Mouse (Mus musculus) right cerebral cortex, postnatal 14 days (tissue): ENCODE data around the gene Zfp385c.

ENCODE experiments used
- DNase-seq: peaks from one replicate; pipeline ENCODE4 v3.0.0; 2022

Zfp385c gene

GRCm38 (mm10) chr11:100692164-100692616 lies at the start of gene Zfp385c:
TSS of gene Zfp385c (minus strand) at chr11:100692455.
- no peak for DNase-seq

GRCm38 (mm10) chr11:100741348-100741747 lies 49.1 kb upstream of the Zfp385c start:
- DNase-seq: no peak

- DNase-seq: no peak
Observed at GRCm38 (mm10) chr11:100738749-100739148, 46.5 kb upstream of the Zfp385c start.

- peak; percentile 99 for DNase-seq
Observed at GRCm38 (mm10) chr11:100738066-100738604, 45.9 kb upstream of the Zfp385c start, which contains the start of gene Rab5c. TSS of gene Rab5c (minus strand) at chr11:100738215.

GRCm38 (mm10) chr11:100737105-100737733 lies 45.0 kb upstream of the Zfp385c start:
- no peak for DNase-seq

- DNase-seq: no peak
Observed at GRCm38 (mm10) chr11:100736746-100737080, 44.5 kb upstream of the Zfp385c start.

GRCm38 (mm10) chr11:100735954-100736745 lies 43.9 kb upstream of the Zfp385c start:
- DNase-seq: no peak

- DNase-seq: no peak
Observed at GRCm38 (mm10) chr11:100735134-100735865, 43.0 kb upstream of the Zfp385c start.

- DNase-seq: no peak
Observed at GRCm38 (mm10) chr11:100730477-100731205, 38.4 kb upstream of the Zfp385c start.

GRCm38 (mm10) chr11:100729976-100730375 lies 37.7 kb upstream of the Zfp385c start:
- no peak for DNase-seq

GRCm38 (mm10) chr11:100728601-100729000 lies 36.3 kb upstream of the Zfp385c start:
- DNase-seq: no peak

- no peak for DNase-seq
Observed at GRCm38 (mm10) chr11:100727201-100727600, 34.9 kb upstream of the Zfp385c start.

- DNase-seq: no peak
Observed at GRCm38 (mm10) chr11:100724919-100725512, 32.8 kb upstream of the Zfp385c start.

- DNase-seq: no peak
Observed at GRCm38 (mm10) chr11:100722493-100723028, 30.3 kb upstream of the Zfp385c start.

- no peak for DNase-seq
Observed at GRCm38 (mm10) chr11:100721776-100722492, 29.7 kb upstream of the Zfp385c start.

GRCm38 (mm10) chr11:100721254-100721653 lies 29.0 kb upstream of the Zfp385c start:
- no peak for DNase-seq

GRCm38 (mm10) chr11:100720345-100720744 lies 28.1 kb upstream of the Zfp385c start:
- no peak for DNase-seq

GRCm38 (mm10) chr11:100719893-100720292 lies 27.6 kb upstream of the Zfp385c start:
- no peak for DNase-seq

GRCm38 (mm10) chr11:100719312-100719711 lies 27.1 kb upstream of the Zfp385c start:
- no peak for DNase-seq

GRCm38 (mm10) chr11:100718866-100719265 lies 26.6 kb upstream of the Zfp385c start:
- DNase-seq: no peak

GRCm38 (mm10) chr11:100718462-100718861 lies 26.2 kb upstream of the Zfp385c start:
- no peak for DNase-seq
